Mouse (Mus musculus): Measurements from ENCODE around the gene Cenpn.

Gene Cenpn

DNA sequence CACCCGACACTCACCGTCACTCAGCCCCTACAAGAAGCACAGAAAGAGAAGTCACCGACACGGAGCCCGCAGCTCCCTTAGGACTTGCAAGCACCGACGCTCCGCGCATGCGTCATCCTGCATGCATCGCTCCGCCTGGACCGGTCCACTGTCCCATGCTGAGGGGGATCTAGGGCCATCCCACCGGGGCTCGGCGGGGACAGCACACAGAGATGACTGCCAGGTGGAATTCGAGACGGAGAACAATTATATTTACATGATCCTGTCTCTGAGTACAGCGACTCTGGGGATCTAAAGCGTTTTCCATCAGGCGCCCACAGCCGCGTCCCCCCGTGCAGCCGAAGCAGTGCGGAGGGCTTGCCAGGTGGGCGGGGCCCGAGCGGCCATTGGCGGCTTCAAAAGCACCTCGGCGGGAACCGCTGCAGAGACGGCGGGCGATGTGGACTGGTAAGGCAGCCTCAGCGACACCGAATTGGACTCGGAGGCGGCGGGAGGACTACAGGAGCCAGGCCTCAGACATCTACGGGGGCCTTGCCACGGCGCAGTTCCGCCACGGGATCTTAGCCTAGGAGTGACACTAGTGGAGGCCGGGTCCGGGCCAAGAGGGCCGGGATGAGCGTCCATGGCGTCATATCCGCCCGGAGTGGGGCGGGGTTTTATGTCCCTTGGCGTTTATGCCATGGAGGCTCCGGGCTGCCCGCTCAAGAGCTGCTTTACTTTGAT is at the start of gene Cenpn, which contains the start of gene Cmc2:
Cenpn (plus strand) TSS at position 394 of the 723 bp plus-strand sequence.
Cmc2 (minus strand) TSS at position 119 of the 723 bp plus-strand sequence.
- peak; percentile 95 for DNase-seq (ENCODE audit: low read depth, low spot score)

DNA sequence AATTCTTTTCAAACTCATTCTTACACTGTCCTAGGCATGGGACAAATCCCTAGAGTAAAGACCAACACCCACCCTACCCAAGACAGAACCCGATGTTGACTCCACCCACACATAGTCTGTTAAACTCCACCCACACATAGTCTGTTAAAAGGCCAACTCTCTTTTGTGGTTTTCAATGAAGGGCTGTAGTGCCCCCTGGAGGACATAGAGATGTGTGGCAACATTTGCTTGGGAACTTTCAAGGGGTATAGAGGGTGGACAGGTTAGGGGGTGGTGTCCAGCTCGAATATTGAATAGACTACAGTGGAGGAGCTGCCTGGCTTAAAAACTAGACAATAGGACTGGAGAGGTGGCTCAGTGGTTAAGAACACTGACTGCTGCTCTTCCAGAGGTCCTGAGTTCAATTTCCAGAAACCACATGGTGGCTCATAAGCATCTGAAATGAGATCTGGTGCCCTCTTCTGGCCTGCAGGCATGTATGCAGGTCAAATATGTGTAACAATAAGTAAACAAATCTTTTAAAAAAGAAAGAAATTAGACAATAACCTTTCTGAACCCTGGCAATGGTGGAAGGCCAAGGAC is 48.7 kb upstream of the Cenpn start:
- peak; percentile 65 for DNase-seq (ENCODE audit: low read depth, low spot score)

DNA sequence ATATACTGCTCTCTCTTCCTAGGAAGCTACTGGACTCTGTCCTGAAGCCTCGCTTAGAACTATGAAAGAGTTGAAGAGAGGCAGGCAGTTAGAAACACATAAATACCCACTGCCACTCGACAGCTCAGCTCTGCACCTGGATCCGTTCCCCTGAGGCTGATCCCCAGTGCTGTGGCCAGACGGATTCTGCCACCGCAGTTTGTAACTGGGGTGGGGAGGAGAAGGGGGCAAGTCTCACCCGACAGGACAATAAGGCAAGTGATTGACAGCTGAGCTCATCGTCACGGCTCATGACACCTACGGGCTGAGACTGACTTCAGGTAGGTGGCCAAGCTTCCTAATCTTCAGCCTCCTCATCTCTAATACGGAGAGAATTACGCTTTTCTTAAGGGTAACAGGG is 47.9 kb upstream of the Cenpn start:
- no peak for DNase-seq (ENCODE audit: low read depth, low spot score)

DNA sequence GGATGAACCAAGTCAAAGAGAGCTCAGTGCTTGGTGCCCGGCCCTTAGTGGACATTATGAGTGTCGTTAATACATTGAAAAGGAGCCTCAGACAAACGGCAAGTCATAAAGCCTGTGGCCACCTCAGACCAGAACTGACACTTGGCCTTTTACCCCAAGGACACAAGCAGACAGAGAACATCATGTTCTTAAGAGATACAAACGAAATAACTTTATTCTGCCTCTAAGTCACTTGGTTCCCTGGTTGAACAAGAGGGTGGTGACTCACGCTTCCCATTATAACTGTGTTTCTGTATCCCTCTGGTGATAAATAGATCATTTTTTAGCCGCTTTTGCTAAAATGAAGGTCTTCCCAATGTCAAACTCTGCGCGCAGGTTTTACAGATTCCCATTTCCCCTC is 47.5 kb upstream of the Cenpn start:
- no peak for DNase-seq (ENCODE audit: low read depth, low spot score)

DNA sequence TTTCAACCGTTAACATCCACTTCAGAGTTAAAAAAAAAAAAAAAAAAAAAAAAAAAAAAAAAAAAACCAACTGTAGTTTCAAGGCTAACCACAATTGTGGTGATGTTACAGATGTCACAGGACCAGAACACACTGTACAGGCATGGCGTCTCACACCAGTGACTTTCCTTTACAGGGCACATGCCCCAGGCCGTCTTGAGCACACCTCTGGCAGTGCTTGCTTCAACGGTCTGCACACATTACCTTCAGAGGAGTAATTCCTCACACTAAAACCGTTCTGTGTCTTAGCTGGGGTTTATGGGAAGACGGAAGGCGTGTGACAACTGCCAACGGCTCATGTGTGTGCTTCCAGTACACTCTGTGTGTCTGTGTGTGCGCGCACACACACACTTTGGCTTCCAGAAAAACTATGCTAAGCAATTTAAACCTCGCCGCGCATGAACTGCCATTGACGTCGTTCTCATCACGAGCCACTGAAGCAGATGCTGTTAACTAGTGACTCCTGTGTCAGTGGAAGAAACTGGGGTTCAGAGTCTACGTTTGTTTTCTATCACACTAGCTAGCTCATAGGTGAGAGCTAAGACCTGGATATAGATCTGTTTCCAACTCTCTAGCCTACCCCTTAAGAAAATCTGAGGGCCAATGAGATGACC is 45.6 kb upstream of the Cenpn start:
- DNase-seq (ENCODE audit: low read depth, low spot score) = no peak

DNA sequence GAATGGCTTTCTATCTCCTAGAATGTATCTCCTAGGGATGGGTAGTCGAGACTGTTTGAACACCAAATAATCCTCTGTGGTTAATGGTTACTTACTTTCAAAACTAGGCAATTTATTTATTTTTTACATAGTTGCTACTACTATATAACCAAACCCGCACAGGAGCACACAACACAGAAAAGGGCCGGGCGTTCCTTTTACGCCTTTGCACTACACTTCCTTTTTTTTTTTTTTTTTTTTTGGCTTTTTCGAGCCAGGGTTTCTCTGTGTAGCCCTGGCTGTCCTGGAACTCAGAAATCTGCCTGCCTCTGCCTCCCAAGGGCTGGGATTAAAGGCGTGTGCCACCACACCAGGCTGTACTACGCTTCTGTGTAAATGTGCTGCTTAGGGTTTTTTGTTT is 40.1 kb upstream of the Cenpn start:
- DNase-seq (ENCODE audit: low read depth, low spot score) = no peak

DNA sequence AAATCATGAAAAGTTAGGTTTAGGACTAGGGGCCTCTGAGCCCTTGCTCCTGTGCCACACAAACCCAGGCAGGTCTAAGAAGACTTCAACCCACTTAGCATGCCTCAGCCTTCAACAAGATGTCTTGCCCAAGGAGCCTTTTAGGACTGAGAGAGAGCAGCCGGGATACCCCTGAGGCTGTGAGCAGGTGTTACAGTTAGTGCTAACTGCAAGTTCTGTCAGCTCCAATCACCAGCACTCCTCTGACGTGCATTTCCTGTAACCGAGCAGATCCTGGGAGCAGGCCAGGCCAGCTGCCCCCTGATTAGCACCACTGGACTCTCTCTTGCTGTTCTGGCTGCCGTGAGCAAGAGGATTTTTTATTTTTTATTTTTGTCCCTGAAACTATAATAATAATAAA is 33.7 kb upstream of the Cenpn start:
- no peak for DNase-seq (ENCODE audit: low read depth, low spot score)

DNA sequence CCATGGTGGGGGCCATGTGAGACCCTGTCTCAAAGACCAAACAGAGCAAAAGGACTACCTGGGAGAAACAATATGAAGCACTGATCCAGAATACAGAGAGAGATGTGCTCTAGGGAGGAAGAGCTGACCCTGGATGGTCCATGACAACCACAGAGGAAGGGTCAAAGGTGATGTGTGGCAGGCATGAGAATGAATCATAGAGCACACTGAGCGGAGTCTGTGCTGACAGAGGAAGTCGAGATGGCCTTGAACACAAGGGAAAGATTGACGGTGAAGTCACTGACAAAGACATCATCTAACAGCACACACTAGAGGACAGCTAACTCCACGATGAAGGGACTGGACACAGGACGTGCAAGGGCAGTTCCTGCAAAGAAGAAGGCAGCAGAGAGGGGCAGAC is 30.1 kb upstream of the Cenpn start:
- no peak for DNase-seq (ENCODE audit: low read depth, low spot score)

DNA sequence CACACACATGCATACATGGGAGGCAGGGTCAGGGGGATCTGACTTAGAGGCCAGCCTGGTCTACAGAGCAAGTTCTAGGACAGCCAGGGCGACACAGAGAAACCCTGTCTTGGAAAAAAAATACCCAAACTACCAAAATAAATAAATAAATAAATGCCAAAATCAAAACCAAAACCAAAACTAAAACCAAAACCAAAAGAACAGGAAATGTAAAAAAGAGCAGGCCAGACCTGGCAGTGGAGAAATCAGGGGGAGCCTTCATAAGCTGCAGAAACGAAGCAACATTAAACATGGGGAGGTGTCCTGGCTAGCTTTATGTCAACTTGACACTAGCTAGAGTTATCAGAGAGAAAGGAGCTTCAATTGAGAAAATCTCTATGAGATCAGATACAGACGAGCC is 29.4 kb upstream of the Cenpn start:
- DNase-seq (ENCODE audit: low read depth, low spot score) = no peak

DNA sequence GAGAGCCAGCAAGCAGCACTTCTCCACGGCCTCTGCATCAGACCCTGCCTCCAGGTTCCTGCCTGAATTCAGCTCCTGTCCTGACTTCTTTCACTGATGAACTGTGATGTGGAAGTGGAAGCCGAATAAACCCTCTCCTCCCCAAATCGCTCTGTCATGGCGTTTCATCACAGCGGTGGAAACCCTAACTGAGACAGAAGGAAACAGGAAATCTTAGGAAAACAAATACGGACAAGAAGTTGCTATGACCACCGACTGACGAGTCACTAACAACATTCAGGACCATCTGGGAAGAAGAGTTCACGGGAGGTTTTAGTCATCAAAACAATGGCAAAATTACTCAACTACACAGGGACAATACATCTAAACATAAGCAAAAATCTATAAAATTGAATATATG is 28.9 kb upstream of the Cenpn start:
- no peak for DNase-seq (ENCODE audit: low read depth, low spot score)

DNA sequence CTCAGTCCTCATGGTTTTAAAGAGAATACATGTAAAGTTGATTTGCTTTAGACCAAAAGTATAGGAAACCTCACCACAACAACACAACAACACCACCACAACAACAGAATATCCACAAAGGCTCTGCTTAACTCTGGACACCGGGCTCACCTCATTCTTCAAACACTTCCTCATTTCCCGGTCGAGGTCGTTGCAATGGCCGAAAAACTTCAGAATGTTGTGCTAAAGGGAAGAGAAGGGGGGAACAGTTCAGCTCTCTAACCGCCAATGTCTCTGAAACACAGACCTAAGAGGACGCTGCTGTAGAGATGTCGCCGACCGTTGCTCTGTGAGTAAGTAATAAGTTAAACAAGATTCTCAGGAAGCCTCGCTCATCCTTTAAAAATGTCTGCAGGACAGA is 27.6 kb upstream of the Cenpn start:
- DNase-seq (ENCODE audit: low read depth, low spot score) = no peak

DNA sequence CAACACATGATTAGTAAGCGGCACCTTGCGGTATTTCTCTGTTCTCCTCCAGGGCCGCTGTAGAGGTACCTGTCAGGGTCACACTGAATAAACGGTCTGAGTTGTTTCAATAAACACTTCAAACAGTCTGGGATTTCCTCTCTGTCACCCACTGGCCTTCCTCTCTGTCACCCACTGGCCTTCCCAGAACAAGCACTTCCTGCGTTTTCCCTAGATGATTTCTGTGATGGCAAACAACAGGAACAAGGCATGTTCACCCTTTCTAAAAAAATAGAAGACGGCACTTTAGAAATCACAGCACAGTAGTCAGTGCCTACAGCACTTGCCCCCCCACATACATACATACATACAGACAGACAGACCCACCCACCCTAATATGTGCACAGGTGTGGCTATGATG is 26.0 kb upstream of the Cenpn start:
- DNase-seq (ENCODE audit: low read depth, low spot score) = no peak

DNA sequence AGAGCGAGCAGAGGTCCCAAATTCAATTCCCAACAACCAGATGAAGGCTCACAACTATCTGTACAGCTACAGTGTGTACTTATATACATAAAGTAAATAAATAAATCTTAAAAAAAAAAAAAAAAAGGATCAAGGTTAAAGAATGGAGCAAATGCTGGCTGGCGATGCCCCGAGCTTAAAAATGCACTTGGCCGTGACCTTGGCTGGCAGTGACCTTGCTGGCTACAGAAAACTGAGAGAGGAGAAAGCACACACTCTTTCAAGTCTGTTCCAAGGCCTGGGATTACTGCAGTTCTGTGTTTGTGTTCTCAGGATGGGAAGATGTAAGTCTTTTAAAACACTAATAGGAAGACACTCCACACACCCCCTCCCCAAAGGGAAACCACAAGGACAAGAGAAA is 16.8 kb upstream of the Cenpn start:
- DNase-seq (ENCODE audit: low read depth, low spot score) = no peak

DNA sequence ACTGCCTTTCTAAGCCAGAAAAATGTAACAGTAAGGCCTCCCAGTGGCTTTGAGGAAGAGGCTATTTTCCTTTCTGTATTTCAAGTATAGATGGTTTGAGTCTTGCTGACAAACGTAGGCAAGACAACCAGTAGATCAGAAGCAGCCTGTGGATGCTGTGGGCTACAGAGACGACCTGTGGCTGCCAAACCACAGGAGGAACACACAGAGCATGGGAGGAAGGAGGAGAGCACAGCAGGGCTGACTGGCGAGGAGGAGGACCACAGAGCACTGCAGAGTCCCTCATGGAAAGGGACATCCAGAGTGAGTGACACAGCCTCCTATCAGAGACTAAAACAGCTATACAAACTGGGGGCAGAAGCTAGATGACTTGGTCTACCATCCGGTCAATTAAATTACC is 16.3 kb upstream of the Cenpn start:
- DNase-seq (ENCODE audit: low read depth, low spot score) = no peak

DNA sequence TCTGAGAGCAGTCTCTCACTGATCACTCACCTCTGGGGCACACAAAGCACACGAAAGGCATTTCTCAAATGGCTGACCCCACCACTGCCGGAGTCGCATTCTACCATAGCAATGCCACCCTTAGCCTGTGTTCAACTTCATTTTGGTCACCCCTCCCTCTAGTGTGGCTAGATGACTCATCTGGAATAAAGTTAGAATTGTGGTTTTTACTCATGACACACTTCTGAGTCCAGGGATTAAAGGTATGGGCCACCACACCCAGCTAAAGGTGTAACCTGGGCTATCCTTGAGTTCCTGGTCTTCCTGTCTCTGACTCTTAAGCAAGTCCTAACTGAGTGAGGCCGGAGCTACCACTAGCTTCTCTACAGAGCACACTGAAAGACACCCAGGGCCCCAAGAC is 15.7 kb upstream of the Cenpn start:
- no peak for DNase-seq (ENCODE audit: low read depth, low spot score)

DNA sequence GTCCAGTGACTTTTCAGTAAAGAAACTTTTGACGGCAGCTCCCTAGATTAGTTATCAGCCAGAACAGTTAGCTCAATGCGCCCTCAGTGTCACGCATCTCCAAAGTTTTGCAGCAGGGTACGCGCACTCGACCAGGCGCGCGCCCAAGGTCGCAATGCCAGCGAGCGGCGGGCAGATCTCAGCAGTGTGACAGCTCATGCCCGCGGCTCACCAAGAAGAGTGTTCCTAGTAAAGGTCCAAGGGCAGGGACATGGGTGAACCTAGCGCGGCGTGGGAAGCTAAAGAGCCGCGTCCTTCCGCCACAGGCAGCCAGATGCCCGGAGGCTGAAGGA is 559 bp upstream of the Cenpn start:
- no peak for DNase-seq (ENCODE audit: low read depth, low spot score)

DNA sequence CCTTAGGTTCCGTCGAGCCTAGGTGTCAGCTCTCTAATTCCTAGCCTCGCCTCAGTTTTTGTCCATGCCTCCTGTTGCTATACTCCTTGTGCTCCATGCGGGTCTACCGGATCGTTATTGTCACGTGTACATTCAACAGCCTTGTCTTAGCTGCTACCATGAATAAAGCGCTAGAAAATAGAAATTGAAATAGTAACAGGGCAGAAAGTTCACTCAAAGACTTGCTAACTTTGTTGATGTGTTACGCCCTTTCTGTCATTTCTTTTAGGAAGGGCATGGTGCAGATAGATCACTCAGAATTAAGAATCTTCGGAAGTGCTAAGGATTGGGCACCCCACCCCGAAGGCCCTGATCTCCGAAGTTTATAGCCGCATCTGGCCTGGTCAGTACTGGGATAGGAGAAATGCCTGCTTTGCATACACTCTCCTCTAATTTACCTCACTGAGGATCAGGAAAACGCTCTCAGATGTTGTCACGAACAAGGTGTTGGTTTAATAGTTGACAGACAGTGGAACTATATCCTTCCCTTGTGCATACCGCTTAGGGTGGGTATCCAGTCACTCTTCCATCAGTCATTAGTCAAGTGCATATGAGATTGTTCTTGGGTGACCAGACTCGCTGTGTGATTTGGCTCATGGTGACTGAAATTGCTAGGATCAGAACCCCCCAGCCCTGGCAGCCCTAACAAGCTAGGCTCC is 679 bp downstream of the Cenpn start:
- DNase-seq (ENCODE audit: low read depth, low spot score) = no peak

DNA sequence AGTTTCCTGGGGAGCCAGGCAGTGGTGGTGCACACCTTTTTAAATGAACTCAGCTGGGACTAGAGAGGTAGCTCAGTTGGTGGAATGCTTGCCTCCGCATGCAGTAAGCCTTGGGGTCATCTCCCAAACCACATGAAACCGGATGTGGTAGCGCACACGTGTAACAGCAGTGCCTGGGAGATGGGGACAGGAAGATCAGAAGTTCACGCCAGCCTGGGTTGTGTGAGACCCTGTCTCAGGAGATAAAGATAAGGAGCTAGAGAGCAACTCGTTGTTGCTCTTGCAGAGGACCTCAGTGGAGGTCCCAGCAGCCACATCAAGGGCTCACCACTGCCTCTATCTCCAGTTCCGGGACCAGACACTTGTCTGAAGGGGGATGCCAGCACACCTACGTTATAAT is 2.0 kb downstream of the Cenpn start:
- no peak for DNase-seq (ENCODE audit: low read depth, low spot score)

DNA sequence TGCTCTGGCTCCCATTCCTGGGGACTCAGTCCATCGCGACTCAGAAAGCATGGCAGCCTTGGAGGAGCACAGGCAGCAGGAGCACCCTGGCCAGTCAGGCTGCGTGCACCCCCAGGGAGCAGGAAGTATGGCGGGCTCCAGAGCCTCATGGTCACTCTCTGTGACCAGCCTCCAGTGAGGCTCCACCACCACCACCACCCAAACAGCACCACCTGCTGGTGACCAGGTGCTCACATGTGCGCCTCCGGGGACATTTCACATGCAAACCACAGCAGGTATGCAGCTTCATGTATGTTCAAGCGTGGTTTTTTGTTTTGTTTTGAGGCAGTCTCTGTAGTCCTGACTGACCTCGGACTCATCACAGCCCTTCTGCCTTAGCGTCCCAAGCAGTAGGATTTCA is 6.3 kb downstream of the Cenpn start:
- no peak for DNase-seq (ENCODE audit: low read depth, low spot score)

DNA sequence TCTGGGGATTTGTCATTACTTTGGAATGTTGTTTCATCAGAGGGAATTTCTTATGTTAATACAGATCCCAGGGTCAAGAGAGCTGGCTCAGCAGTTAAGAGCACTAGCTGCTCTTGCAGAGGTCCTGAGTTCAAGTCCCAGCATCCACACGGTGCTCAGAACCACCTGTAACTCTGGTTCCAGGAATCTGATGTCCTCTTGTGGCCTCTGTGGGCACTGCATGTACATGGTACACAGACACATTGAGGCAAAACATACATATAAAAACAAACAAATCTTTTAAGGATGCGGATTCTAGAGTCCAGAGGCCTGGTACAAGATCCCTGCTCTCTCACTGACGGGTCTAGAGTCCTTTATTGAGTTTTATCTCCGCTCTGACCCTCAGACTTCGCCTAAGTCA is 7.1 kb downstream of the Cenpn start:
- DNase-seq (ENCODE audit: low read depth, low spot score) = no peak

DNA sequence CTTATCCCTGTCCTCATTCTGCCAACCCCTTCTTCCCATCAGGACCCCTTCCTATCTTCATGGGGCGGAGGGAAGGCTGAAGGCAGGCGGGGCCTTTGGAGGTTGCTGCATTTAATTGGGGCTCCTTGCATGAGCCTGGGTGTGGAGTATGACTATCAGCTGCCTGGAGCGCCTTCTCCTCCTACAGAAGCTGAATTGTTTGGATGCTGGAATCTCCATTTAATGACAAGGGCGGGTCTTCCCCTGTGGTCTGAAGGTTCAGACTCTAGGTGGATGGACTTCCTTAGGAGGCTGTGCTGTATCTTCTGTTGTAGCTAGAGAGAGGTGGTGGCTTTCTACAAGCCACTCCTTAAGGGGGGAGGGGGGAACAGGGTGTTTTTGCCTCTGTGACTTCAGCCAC is 13.4 kb downstream of the Cenpn start:
- DNase-seq (ENCODE audit: low read depth, low spot score) = no peak

DNA sequence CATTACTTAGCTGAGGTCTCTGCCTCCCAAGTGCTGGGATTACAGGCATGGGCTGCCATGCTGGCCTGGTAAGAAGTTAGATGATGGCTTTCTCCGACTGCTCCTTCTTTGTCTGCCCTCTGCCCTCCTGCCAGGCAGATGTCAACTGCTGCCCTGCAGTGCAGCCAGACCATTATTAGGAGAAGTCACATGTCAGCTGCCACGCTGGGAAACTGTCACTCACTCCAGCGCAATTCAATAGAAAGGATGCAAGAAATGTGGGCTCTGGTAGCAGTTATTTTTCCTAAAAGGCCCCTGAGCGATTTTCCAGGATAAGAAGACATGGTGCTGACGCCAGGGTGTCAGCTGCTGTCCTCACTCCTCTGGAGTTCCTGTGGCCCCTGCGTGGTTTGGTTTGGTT is 14.0 kb downstream of the Cenpn start:
- no peak for DNase-seq (ENCODE audit: low read depth, low spot score)

Measured in WW6 (cell line).